Comparison of ENCODE assay signal across 8 mouse cellular contexts in genomic region chr9:44878776-44879500, GRCm38 (mm10). TPM values are rescaled to one million over a fixed set of nuclear protein-coding genes. Genes with fewer than 3 reads are reported as not detected.
DNase-seq lines count a peak whose midpoint lies in the region; ATAC-seq and TF ChIP-seq lines count a peak whose summit lies in the region.

No protein-coding gene starts in this region.

- H3K9me3 ChIP-seq in lung, embryonic 15.5 days: no peaks in the 10 kb centered on the region

- ATAC-seq in lung, embryonic 15.5 days (ENCODE audit: borderline replicate concordance, extremely low read depth, low FRiP score, low TSS enrichment): no peak
- ATAC-seq in inflammation-experienced regulatory T-cells, adult 6 months: peak; percentile 38
- ATAC-seq in granulocyte monocyte progenitor cell, adult 5-6 weeks (replicated peaks; ENCODE audit: poor library complexity, severe bottlenecking): no peak
- ATAC-seq in cerebellum, adult (ENCODE audit: insufficient number of reproducible peaks, low FRiP score, low TSS enrichment): no peak

- no peaks in the 10 kb centered on the region for H3K27me3 ChIP-seq in lung, embryonic 15.5 days
- no peaks in the 10 kb centered on the region for H3K27me3 ChIP-seq in myocyte (ENCODE audit: control insufficient read depth, insufficient read depth, insufficient read length)

- H3K36me3 ChIP-seq in lung, embryonic 15.5 days: 0 out of 2 replicates have a peak, but pooled peaks cover 3% of the 10 kb centered on the region
- peaks cover 10% of the 10 kb centered on the region for H3K36me3 ChIP-seq in myocyte (ENCODE audit: control insufficient read depth, insufficient read depth)

- WGBS in lung, embryonic 15.5 days: 22% methylated on average over 9 of the region's 9 CpGs

- H3K4me1 ChIP-seq in lung, embryonic 15.5 days: peaks cover 40% of the 10 kb centered on the region
- H3K4me1 ChIP-seq in cortical plate, adult 2 months (ENCODE audit: control insufficient read depth, insufficient read depth, low read length): peaks cover 17% of the 10 kb centered on the region

- H3K4me2 ChIP-seq in lung, embryonic 15.5 days: peak overlapping the region; percentile 97
- peak overlapping the region; percentile 94 for H3K4me2 ChIP-seq in myocyte (ENCODE audit: low read depth)

- H3K9ac ChIP-seq in lung, embryonic 15.5 days: peak overlapping the region; percentile 98

- H3K27ac ChIP-seq in lung, embryonic 15.5 days: 0 out of 2 replicates have a peak overlapping the region, but pooled peaks have one; percentile 8
- no peak overlapping the region for H3K27ac ChIP-seq in cortical plate, adult 2 months (ENCODE audit: insufficient read depth, low read length)

- peaks cover 66% of the 10 kb centered on the region for H3K79me2 ChIP-seq in myocyte (ENCODE audit: control insufficient read depth, insufficient read depth)

- no peak overlapping the region for H3ac ChIP-seq in myocyte (ENCODE audit: control insufficient read depth, insufficient read length)

- no peak for TF ChIP-seq CTCF in cortical plate, adult 2 months (IDR thresholded peaks at IDR 0.05; ENCODE audit: extremely low read depth, insufficient read depth, low read length)

- TF ChIP-seq POLR2A in cortical plate, adult 2 months (IDR thresholded peaks at IDR 0.05; ENCODE audit: extremely low read depth, insufficient read depth, low read length): no peak
- no peak for TF ChIP-seq POLR2A in myocyte (IDR thresholded peaks at IDR 0.05; ENCODE audit: insufficient read length, low read depth)

- DNase-seq in lung, postnatal 25 days (ENCODE audit: low spot score): no peak
- DNase-seq in yolk sac, embryonic 10.5 days (ENCODE audit: low spot score): no peak

- peak overlapping the region; percentile 97 for H3K4me3 ChIP-seq in lung, embryonic 15.5 days
- H3K4me3 ChIP-seq in cortical plate, adult 2 months (ENCODE audit: insufficient read depth, low read length): peak overlapping the region; percentile 61
- H3K4me3 ChIP-seq in myocyte: peak overlapping the region; percentile 68

TF ChIP-seq in myocyte, 11 proteins besides CTCF, POLR2A, EP300 and RAD21:
- no peak for TF ChIP-seq USF1 (IDR thresholded peaks at IDR 0.05; ENCODE audit: low read depth)
- no peak for TF ChIP-seq MYOD1 (IDR thresholded peaks at IDR 0.05; ENCODE audit: control insufficient read depth in 1 of 3, insufficient read length in 2 of 3, low read depth in 2 of 3)
- TF ChIP-seq POLR2AphosphoS2 (IDR thresholded peaks at IDR 0.05; ENCODE audit: insufficient read length, low read depth): no peak
- no peak for TF ChIP-seq REST (IDR thresholded peaks at IDR 0.05; ENCODE audit: insufficient read depth, insufficient read length)
- TF ChIP-seq MYOG (IDR thresholded peaks at IDR 0.05; ENCODE audit: control insufficient read depth in 1 of 3, insufficient read depth in 1 of 3, insufficient read length in 2 of 3, low read depth in 2 of 3): no peak
- no peak for TF ChIP-seq TCF12 (IDR thresholded peaks at IDR 0.05; ENCODE audit: insufficient read depth, poor library complexity, severe bottlenecking)
- no peak for TF ChIP-seq TCF3 (IDR thresholded peaks at IDR 0.05; ENCODE audit: insufficient read length, low read depth)
- no peak for TF ChIP-seq SRF (IDR thresholded peaks at IDR 0.05; ENCODE audit: control insufficient read depth, insufficient read length, low read depth)
- no peak for TF ChIP-seq MAX (IDR thresholded peaks at IDR 0.05; ENCODE audit: low read depth)
- TF ChIP-seq E2F4 (IDR thresholded peaks at IDR 0.05; ENCODE audit: insufficient read depth): no peak
- TF ChIP-seq CEBPB (IDR thresholded peaks at IDR 0.05; ENCODE audit: insufficient read depth, poor library complexity, severe bottlenecking): no peak

RNA-seq across cellular contexts. Expression of gene Kmt2a, which starts 2.2 kb away (rescaled TPM):
- 11.2 and 15.5 TPM in 2 replicates for polyA plus RNA-seq in lung, embryonic 15.5 days (2015; fragmentation: Nextera tagmentation; extraction: Ambion mirVana)
- polyA plus RNA-seq in cortical plate, adult 2 months (2012; rRNA removed): 28.3 and 28.6 TPM in 2 replicates
- 10 to 100 TPM; 17.8 to 38.5 (median 32.9) TPM for polyA plus RNA-seq in inflammation-experienced regulatory T-cells, adult 6 months (2017; shearing (Covaris generic))
- 4.5 TPM for polyA plus RNA-seq in myocyte (2012; fragmentation: generic; extraction: Trizol)
- total RNA-seq in granulocyte monocyte progenitor cell, adult 5-6 weeks (2014; fragmentation: Nextera tagmentation): 83.6 and 93.1 TPM in 2 replicates
- total RNA-seq in granulocyte monocyte progenitor cell, adult 5-6 weeks (2017): 7.4 and 10.8 TPM in 2 replicates

RNA-seq across cellular contexts. Expression of gene Atp5l, which starts 41.6 kb away (rescaled TPM):
- 636 and 712 TPM in 2 replicates for polyA plus RNA-seq in lung, embryonic 15.5 days (2015; fragmentation: Nextera tagmentation; extraction: Ambion mirVana)
- polyA plus RNA-seq in cortical plate, adult 2 months (2012; rRNA removed): 755 and 827 TPM in 2 replicates
- 100 to 1,000 TPM; 468 to 593 (median 553) TPM for polyA plus RNA-seq in inflammation-experienced regulatory T-cells, adult 6 months (2017; shearing (Covaris generic))
- polyA plus RNA-seq in myocyte (2012; fragmentation: generic; extraction: Trizol): 773 TPM
- total RNA-seq in granulocyte monocyte progenitor cell, adult 5-6 weeks (2014; fragmentation: Nextera tagmentation): 710 and 961 TPM in 2 replicates
- 149 and 237 TPM in 2 replicates for total RNA-seq in granulocyte monocyte progenitor cell, adult 5-6 weeks (2017)
